ENCODE assay signal across 16 mouse cellular contexts in the genomic region with DNA sequence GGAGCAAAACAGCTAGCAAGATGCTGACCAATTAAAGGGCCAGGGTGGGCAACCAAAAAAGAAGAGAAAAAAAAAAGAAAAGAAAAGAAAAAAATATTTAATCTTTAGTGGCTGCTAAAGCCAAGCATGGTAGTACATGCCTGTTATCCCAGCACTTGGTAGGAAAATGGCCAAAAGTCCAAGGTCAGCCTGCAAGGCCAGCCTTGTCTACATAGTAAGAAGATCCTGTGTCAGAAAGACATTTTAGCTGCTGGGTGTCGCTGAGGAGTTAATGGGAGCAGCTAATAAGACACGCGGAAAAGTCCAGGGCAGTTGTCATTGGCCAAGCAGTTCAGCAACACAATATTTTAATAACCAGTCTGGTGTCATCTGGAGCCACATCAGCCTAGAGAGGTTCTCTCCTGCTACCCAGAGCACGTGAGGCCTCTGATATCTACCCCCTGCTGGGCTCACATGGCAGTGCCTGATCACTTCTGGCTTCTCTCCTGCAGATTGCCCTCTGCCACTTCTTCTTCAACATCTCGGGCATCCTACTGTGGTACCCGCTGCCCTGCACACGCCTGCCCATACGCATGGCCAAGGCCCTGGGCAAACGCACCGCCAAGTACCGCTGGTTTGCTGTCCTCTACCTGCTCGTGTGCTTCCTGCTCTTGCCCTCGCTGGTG. TPM values are rescaled to one million over a fixed set of nuclear protein-coding genes. Genes with fewer than 3 reads are reported as not detected.
DNase-seq lines count a peak whose midpoint lies in the region.
"Had no signal": no experiment of that assay in that cellular context is flagged by ENCODE, and none has a peak within 500 bp of the region (broad histone marks: within the 10 kb centered on the region; RNA-seq: fewer than 3 reads in every experiment).

No protein-coding gene starts in this region.

- DNase-seq in adrenal gland, adult (ENCODE audit: inconsistent age in 2 of 2, low spot score in 1 of 2): peak; percentile 37 to 70
- no peak for DNase-seq in adrenal gland, postnatal 10 days
- peak; percentile 58 for DNase-seq in kidney, adult 9 months
- no peak for DNase-seq in kidney, postnatal 10 days
- DNase-seq in thymus, postnatal 4 days: peak; percentile 43
- no peak for DNase-seq in thymus, postnatal 36 days
- DNase-seq in ovary, postnatal 14 days (ENCODE audit: low spot score): no peak
- DNase-seq in urinary bladder, postnatal 25 days (ENCODE audit: low spot score): no peak
- DNase-seq: cerebellum, adult 9-10 months; embryo, embryonic 11 days; kidney, postnatal 14 days; lung, postnatal 10 days; right cerebral cortex, adult 18-20 months; thymus, adult 18-20 months had no signal

RNA-seq across cellular contexts. Expression of a gene that starts 2.3 kb away (rescaled TPM):
- not detected for total RNA-seq in adrenal gland, postnatal 10 days (2021)
- total RNA-seq: adrenal gland, postnatal 4 days had no signal

RNA-seq across cellular contexts. Expression of a gene that starts 13.8 kb away (rescaled TPM):
- 100 to 1,000 TPM in 1 of 2 experiments, 10 to 100 TPM in 1; 39.7 to 101 TPM for total RNA-seq in adrenal gland, postnatal 10 days (2021)

RNA-seq across cellular contexts. Expression of a gene that starts 14.8 kb away (rescaled TPM):
- total RNA-seq in adrenal gland, postnatal 10 days (2021): under 1 TPM in 1 of 2 experiments, not detected in 1; 0.42 TPM
- total RNA-seq: layer of hippocampus, postnatal 10 days had no signal

RNA-seq across cellular contexts. Expression of a gene that starts 32.1 kb away (rescaled TPM):
- total RNA-seq in adrenal gland, postnatal 10 days (2021): 10 to 100 TPM; 40.2 to 47.0 TPM

RNA-seq across cellular contexts. Expression of a gene that starts 43.2 kb away (rescaled TPM):
- 1 to 10 TPM; 1.9 to 2.6 TPM for total RNA-seq in adrenal gland, postnatal 10 days (2021)

Comparison
In these comparisons a context has a peak if more than half of its experiments do, and no peak if none do; other contexts are left out.
1. DNase-seq: peak in adrenal gland, adult (2 of 2), kidney, adult 9 months (single experiment) and thymus, postnatal 4 days (single experiment); none in adrenal gland, postnatal 10 days (single experiment), kidney, postnatal 10 days (single experiment), thymus, postnatal 36 days (0 of 2), ovary, postnatal 14 days (single experiment) and urinary bladder, postnatal 25 days (single experiment).